ENCODE assay signal across 8 mouse cellular contexts in the genomic region with DNA sequence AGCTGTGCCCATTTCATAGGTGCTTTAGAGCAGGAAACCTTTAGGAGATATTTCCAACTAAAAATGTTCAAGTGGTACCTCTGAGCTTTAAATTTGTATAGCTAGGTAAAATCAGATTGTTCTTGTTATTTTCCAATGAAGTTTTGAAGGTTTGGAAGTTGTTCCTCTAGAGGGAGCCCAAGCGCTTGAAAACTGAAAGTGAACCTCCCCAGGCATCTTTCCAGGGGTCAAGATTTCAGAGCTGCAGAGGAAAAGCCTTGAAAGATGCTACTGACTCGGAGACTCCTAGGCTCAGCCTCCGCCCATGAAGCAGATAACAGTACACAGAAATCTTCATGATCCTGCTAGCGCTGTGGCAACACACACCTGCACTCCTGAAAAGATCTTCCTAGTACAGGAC. TPM values are rescaled to one million over a fixed set of nuclear protein-coding genes. Genes with fewer than 3 reads are reported as not detected.
DNase-seq lines count a peak whose midpoint lies in the region; ATAC-seq and TF ChIP-seq lines count a peak whose summit lies in the region.

No protein-coding gene starts in this region.

- no peak overlapping the region for H3K4me3 ChIP-seq in heart, postnatal 0 days (ENCODE audit: low read depth, low read length)
- no peak overlapping the region for H3K4me3 ChIP-seq in heart, embryonic 12.5 days
- no peak overlapping the region for H3K4me3 ChIP-seq in spleen, adult 2 months (ENCODE audit: extremely low read depth, insufficient read depth, insufficient read length)
- H3K4me3 ChIP-seq in cortical plate, adult 2 months (ENCODE audit: insufficient read depth, low read length) = no peak overlapping the region

- no peak overlapping the region for H3K27ac ChIP-seq in heart, postnatal 0 days (ENCODE audit: low read depth)
- H3K27ac ChIP-seq in heart, embryonic 12.5 days (ENCODE audit: poor library complexity, severe bottlenecking) = no peak overlapping the region
- H3K27ac ChIP-seq in spleen, adult 2 months (ENCODE audit: insufficient read depth, low read length) = no peak overlapping the region
- no peak overlapping the region for H3K27ac ChIP-seq in cortical plate, adult 2 months (ENCODE audit: insufficient read depth, low read length)

- H3K27me3 ChIP-seq in heart, postnatal 0 days (ENCODE audit: control insufficient read depth, insufficient read depth, low read length) = no peaks in the 10 kb centered on the region
- H3K27me3 ChIP-seq in heart, embryonic 12.5 days (replicated peaks) = peaks cover 16% of the 10 kb centered on the region
- H3K27me3 ChIP-seq in spleen, adult 2 months (ENCODE audit: control insufficient read depth, insufficient read depth, low read length) = no peaks in the 10 kb centered on the region

- H3K36me3 ChIP-seq in heart, postnatal 0 days (replicated peaks; ENCODE audit: control insufficient read depth, insufficient read depth, low read length) = no peaks in the 10 kb centered on the region
- H3K36me3 ChIP-seq in heart, embryonic 12.5 days = no peaks in the 10 kb centered on the region
- no peaks in the 10 kb centered on the region for H3K36me3 ChIP-seq in spleen, adult 2 months (ENCODE audit: control insufficient read depth, insufficient read depth, low read length)

- no peaks in the 10 kb centered on the region for H3K9me3 ChIP-seq in heart, postnatal 0 days (replicated peaks; ENCODE audit: control insufficient read depth, low read length)
- H3K9me3 ChIP-seq in heart, embryonic 12.5 days (replicated peaks) = no peaks in the 10 kb centered on the region

- 3% methylated on average over 4 of the region's 4 CpGs for WGBS in heart, postnatal 0 days
- 7% methylated on average over 4 of the region's 4 CpGs for WGBS in heart, embryonic 12.5 days
- 17% methylated on average over 4 of the region's 4 CpGs for WGBS in spleen, adult 2 months

- no peak overlapping the region for H3K9ac ChIP-seq in heart, postnatal 0 days (replicated peaks; ENCODE audit: low read depth, low read length)
- no peak overlapping the region for H3K9ac ChIP-seq in heart, embryonic 12.5 days

- ATAC-seq in heart, postnatal 0 days (ENCODE audit: insufficient read depth, low read depth) = no peak
- ATAC-seq in heart, embryonic 12.5 days (ENCODE audit: insufficient number of reproducible peaks, low FRiP score) = no peak

- peak; percentile 42 for DNase-seq in heart, postnatal 0 days (ENCODE audit: low spot score)
- DNase-seq in spleen, adult 2 months (ENCODE audit: low read depth in 1 of 2, low spot score in 2 of 2) = peak in 1 of 2 experiments; percentile 6
- DNase-seq in spleen, postnatal 4 days (ENCODE audit: low spot score in 2 of 2) = no peak
- peak; percentile 44 for DNase-seq in layer of hippocampus, adult 9-10 months (ENCODE audit: low spot score)
- DNase-seq in retina, postnatal 1 day = peak; percentile 61
- no peak for DNase-seq in urinary bladder, adult 18-20 months (ENCODE audit: low spot score in 2 of 2)

- peak; percentile 50 for TF ChIP-seq CTCF in heart, postnatal 0 days (IDR thresholded peaks at IDR 0.05; ENCODE audit: low read depth)
- TF ChIP-seq CTCF in spleen, adult 2 months (IDR thresholded peaks at IDR 0.05; ENCODE audit: extremely low read depth, insufficient read depth, insufficient read length, insufficient replicate concordance) = peak; percentile 9; the same call in 1 of the 2 replicates
- TF ChIP-seq CTCF in cortical plate, adult 2 months (IDR thresholded peaks at IDR 0.05; ENCODE audit: extremely low read depth, insufficient read depth, low read length) = peak; percentile 44

- no peaks in the 10 kb centered on the region for H3K4me1 ChIP-seq in heart, postnatal 0 days (ENCODE audit: control insufficient read depth, insufficient read depth)
- H3K4me1 ChIP-seq in heart, embryonic 12.5 days (replicated peaks) = no peaks in the 10 kb centered on the region
- H3K4me1 ChIP-seq in spleen, adult 2 months (ENCODE audit: control insufficient read depth, insufficient read depth, insufficient read length) = peaks cover 3% of the 10 kb centered on the region; the same call in 1 of the 2 replicates
- no peaks in the 10 kb centered on the region for H3K4me1 ChIP-seq in cortical plate, adult 2 months (ENCODE audit: control insufficient read depth, insufficient read depth, low read length)

- TF ChIP-seq POLR2A in spleen, adult 2 months (IDR thresholded peaks at IDR 0.05; ENCODE audit: low read depth, low read length) = no peak
- TF ChIP-seq POLR2A in cortical plate, adult 2 months (IDR thresholded peaks at IDR 0.05; ENCODE audit: extremely low read depth, insufficient read depth, low read length) = no peak

- no peak overlapping the region for H3K4me2 ChIP-seq in heart, postnatal 0 days (ENCODE audit: low read depth, low read length)
- H3K4me2 ChIP-seq in heart, embryonic 12.5 days = no peak overlapping the region

- no peak for TF ChIP-seq EP300 in heart, postnatal 0 days (IDR thresholded peaks at IDR 0.05; ENCODE audit: low read depth)

RNA-seq across cellular contexts. Expression of a gene that starts 6.5 kb away (rescaled TPM):
- total RNA-seq in heart, postnatal 0 days (2014; rRNA removed; ENCODE audit: low replicate concordance) = 3.2 TPM in 1 of 2 replicates, not detected in the other
- polyA plus RNA-seq in heart, postnatal 0 days (2015; fragmentation: Nextera tagmentation; extraction: Ambion mirVana) = 0.07 and 0.14 TPM in 2 replicates
- 0.04 TPM in 1 of 2 replicates, not detected in the other for polyA plus RNA-seq in heart, embryonic 12.5 days (2016; fragmentation: Nextera tagmentation; extraction: Ambion mirVana)
- polyA plus RNA-seq in spleen, adult 2 months (2012; rRNA removed) = 3.8 and 4.9 TPM in 2 replicates
- polyA plus RNA-seq in cortical plate, adult 2 months (2012; rRNA removed) = 0.28 and 0.31 TPM in 2 replicates

Comparison
In these comparisons a context has a peak if more than half of its experiments do, and no peak if none do; other contexts are left out.
1. DNase-seq: peak in heart, postnatal 0 days (single experiment), layer of hippocampus, adult 9-10 months (single experiment) and retina, postnatal 1 day (single experiment); none in spleen, postnatal 4 days (0 of 2) and urinary bladder, adult 18-20 months (0 of 2).
2. Peak in every context shown above with its lines, with median percentiles within 50 percentile points of each other: CTCF ChIP-seq.